In genomic region chr16:65233964-65234363, GRCm38 (mm10) we compare ENCODE assay signal across 20 mouse cellular contexts.
"Had no signal": no experiment of that assay in that cellular context is flagged by ENCODE, and none has a peak within 500 bp of the region (broad histone marks: within the 10 kb centered on the region; RNA-seq: fewer than 3 reads in every experiment).

No protein-coding gene starts in this region.

- H3K9ac ChIP-seq: liver, embryonic 13.5 days; neural tube, embryonic 12.5 days; neural tube, embryonic 15.5 days had no signal

- H3K9me3 ChIP-seq: liver, embryonic 13.5 days; neural tube, embryonic 12.5 days; neural tube, embryonic 15.5 days had no signal

- H3K4me2 ChIP-seq: liver, embryonic 13.5 days; neural tube, embryonic 12.5 days; neural tube, embryonic 15.5 days had no signal

- H3K27me3 ChIP-seq: liver, embryonic 13.5 days; neural tube, embryonic 12.5 days; neural tube, embryonic 15.5 days had no signal

- ATAC-seq: intestine, postnatal 0 days had no signal

- H3K4me3 ChIP-seq: layer of hippocampus, adult 2 months; liver, embryonic 13.5 days; myocyte; neural tube, embryonic 12.5 days; neural tube, embryonic 15.5 days had no signal

- H3K36me3 ChIP-seq: liver, embryonic 13.5 days; neural tube, embryonic 12.5 days; neural tube, embryonic 15.5 days had no signal

- H3K4me1 ChIP-seq: liver, embryonic 13.5 days; neural tube, embryonic 12.5 days; neural tube, embryonic 15.5 days had no signal

- H3K27ac ChIP-seq: kidney, postnatal 0 days; layer of hippocampus, adult 2 months; liver, embryonic 13.5 days; neural tube, embryonic 12.5 days; neural tube, embryonic 15.5 days; stomach, postnatal 0 days had no signal

- DNase-seq: kidney, adult 2 months; kidney, postnatal 25 days; layer of hippocampus, adult 9-11 months; liver, embryonic 13.5 days; lung, adult 2 months; lung, postnatal 14 days; lung, postnatal 4 days; right cerebral cortex, adult 18-20 months; right cerebral cortex, postnatal 14 days; right cerebral cortex, postnatal 4 days; thymus, adult 2 months; thymus, postnatal 14 days; thymus, postnatal 4 days had no signal
